Mouse (Mus musculus) ES-E14 (cell line): ENCODE measurements around the gene CN725425.

Experiments used
- HCFC1 ChIP-seq: IDR thresholded peaks from 2 replicates; pipeline ENCODE4 v1.6.1; 2012; ENCODE audit warnings: low read length, inconsistent platforms, borderline replicate concordance; ENCODE audit not compliant: insufficient read depth
- MAFK ChIP-seq: IDR thresholded peaks from 2 replicates; pipeline ENCODE4 v1.6.1; 2014; ENCODE audit warnings: mild to moderate bottlenecking, low read depth, low read length, inconsistent platforms; ENCODE audit not compliant: insufficient read depth
- ZC3H11A ChIP-seq: IDR thresholded peaks from 2 replicates; pipeline ENCODE4 v1.6.1; 2012; ENCODE audit warnings: low read depth, mild to moderate bottlenecking, inconsistent platforms, low read length, borderline replicate concordance
- ZNF384 ChIP-seq: IDR thresholded peaks from 2 replicates; pipeline ENCODE4 v1.6.1; 2012; ENCODE audit warnings: low read depth, low read length, inconsistent platforms

GRCm38 (mm10) chr15:91163454-91163853 is 35.8 kb upstream of the CN725425 start:
- TF ChIP-seq HCFC1 (no peak), ZC3H11A (no peak), MAFK (no peak), ZNF384 (no peak)
